Mouse (Mus musculus) v-Abl transformed pro-B cells (cell line): ENCODE measurements around the gene Cfap73.

ENCODE experiments used
- in situ Hi-C, 2 experiments: fragments of 400-800 bp; cut with MboI; formaldehyde crosslinking; loops; one replicate each; pipeline ENCODE4 v1.15.1; 2025; ENCODE audit not compliant: unreplicated experiment in 2 of 2

The Cfap73 gene

DNA sequence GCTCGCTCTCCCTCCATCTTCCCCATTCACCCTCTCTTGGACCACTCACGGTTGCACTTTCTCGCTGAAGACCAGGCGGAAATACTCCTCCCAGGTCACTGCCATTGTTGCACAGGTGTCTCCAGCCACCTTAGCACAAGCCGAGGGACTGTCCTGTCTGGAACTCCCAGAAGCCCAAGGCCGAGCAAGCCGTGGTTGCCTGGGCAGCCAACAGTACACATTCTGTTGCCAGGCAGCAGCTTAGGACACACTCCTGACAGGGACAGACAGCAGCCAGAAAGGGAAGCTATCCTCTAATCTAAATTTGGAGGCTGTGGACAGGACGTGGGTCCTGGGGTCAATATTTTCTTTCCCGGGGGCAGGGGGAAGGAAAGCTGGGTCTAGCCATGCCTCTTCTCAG lies at the start of gene Cfap73:
Gene Cfap73 (minus strand): TSS at position 105 of the 400 bp plus-strand sequence.
- in situ Hi-C loops = no loop called here

DNA sequence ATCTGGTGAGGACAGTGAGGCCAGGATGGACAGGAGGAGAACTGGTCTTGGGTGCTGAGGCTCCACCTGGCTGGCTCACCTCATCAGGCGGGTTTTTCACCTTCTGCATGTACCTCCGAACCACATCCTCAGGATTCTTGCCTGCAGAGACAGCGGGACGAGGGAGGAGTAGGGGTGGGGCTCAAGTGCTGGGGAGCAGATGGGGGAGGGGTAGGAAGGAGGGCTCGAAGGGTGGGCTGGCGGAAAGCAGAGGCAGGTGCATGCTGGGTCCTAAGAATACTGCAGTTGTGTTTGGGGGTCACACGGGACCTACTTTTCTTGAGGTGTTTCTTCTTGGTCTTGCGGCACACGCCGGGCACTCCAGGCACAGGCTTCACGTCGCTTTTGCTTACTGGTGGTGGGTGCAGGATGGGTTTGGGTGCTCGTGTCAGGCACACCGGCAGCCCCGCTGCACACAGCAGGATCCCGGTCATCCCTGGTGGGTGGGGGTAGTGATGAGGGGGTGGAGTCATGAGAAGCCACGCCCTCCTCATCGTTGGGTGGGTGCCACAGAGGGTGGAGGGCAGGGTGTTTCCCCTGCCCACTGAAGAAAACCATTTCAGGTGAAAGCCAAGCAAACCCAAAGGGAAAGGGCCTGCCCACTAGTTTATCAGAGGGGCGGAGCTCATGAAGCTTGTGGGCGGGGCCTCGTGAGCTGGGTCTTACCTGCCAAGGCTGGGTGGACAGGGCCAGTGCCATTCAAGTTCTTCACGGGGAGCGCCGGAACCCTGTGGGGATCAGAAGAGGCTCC lies 49.1 kb upstream of the Cfap73 start:
- in situ Hi-C loops = no loop called here

DNA sequence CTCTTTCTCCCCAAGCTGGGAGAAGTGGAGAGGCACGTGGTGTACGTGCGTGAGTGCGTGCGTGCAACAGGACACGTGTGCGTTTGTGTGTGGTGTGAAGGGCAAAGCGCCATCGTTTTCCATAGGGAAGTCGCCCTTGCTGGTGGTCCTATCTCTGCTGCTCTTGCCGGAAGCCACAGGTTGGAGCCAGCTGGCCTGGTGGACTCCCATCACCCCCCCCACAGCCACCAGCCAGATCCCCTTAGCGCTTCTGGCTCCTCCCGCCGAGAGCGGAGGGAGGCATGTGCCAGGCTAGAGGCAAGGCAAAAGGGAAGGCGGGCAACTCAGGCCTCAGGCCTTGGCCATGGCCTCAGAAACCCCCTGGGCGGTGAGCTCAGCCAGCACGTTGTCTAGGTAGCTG lies 46.9 kb upstream of the Cfap73 start:
- in situ Hi-C loops = no loop called here

DNA sequence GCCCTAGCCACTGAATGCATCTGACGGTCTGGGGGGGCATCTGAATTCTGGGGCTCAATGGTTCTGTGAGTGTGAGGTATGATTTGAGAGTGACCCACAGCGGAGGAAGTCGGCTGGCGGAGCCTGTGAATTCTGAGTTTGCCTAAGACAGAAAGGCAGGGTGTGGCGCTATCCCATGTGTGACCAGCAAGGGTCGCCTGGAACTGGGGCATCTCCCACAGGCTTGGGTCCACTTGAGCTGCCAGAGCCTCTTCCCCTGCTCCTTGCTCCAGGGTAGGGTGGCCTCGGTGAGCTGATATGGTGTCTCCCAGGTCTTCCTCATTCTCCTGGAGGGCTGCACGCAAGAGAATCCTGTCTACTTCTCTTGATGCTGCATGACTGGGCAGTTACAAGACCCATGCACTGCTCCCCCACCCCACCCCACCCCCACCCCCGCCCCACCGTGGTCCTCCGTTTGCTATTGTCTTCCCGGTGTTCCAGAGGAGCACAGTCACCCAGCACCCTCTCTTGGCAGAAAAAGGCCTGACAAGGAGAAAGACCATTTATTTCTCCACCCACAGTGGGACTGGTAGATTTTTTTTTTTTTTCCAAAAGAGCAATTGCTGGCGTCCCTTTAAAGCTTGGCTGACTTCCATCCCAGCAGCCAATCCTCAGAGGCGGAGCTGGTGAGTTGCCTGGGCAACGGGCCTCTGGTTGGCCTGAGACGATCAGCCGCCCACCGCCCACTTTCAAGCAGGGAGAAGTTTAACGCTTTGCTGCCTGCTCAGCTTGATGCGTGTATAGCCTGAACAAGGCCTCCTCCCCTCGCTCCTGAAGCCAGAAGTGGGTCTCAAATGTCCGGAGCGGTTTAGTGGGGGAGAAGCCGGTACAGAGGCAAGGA lies 45.9 kb upstream of the Cfap73 start:
- in situ Hi-C loops = loop anchor here (5.0 to 10.0 kb wide), 3 partner anchors 32 to 175 kb away; partner anchors contain the start of genes Dtx1 (in 2 of the 2) and Plbd2 (in 1 of the 2)

- in situ Hi-C loops = loop anchor here (5.0 to 10.0 kb wide), 3 partner anchors 35 to 173 kb away; partner anchors contain the start of genes Dtx1 (in 2 of the 2) and Plbd2 (in 1 of the 2)
Observed at GRCm38 (mm10) chr5:120677516-120677915, 43.5 kb upstream of the Cfap73 start.

GRCm38 (mm10) chr5:120674229-120675145 lies 40.5 kb upstream of the Cfap73 start:
- in situ Hi-C loops = loop anchor here (5.0 to 10.0 kb wide), 3 partner anchors 38 to 170 kb away; partner anchors contain the start of genes Dtx1 (in 2 of the 2) and Plbd2 (in 1 of the 2)

DNA sequence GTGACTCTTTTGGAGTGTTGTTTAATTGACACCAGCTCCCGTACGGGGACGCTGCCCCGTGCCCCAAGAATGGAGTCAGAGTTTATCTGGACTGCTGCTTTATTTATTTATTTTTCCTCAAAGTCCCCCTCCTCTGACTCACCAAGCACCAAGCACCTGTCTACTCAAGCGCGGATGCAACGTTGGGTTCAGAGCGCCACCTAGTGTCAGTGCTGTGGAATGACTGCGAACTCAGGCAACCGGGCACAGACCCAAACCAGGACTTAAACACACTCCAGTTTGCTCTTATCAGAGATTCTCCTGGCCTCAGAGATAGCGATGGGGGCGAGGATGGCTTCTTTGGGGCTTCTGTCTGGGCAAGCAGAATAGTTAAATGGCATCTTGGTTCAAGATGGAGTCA lies 39.6 kb upstream of the Cfap73 start:
- in situ Hi-C loops = loop anchor here in 1 of 2 experiments (10.0 kb wide), 1 partner anchor 169 kb away; the partner anchor contains the start of gene Plbd2

DNA sequence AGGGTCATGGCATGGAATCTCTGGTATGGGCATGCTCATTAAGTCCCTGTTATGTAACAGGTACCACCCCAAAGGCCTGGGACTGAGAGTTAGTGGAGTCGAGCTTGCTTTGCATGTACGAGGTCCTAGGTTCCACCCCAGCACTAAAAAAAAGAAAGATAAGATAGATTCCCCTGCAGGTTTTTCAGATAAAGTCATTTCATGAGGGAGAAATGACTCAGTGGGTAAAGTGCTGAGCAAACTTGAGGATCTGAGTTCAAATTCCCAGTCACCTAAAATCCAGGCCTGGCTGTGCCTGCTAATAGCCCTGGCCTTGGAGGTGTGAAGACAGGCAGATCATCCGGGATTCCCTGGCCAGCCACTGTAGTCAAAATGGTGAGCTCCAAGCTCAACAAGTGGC lies 37.8 kb upstream of the Cfap73 start:
- in situ Hi-C loops = loop anchor here in 1 of 2 experiments (10.0 kb wide), 1 partner anchor 167 kb away; the partner anchor contains the start of gene Plbd2

- in situ Hi-C loops = loop anchor here in 1 of 2 experiments (10.0 kb wide), 1 partner anchor 165 kb away; the partner anchor contains the start of gene Plbd2
Observed at GRCm38 (mm10) chr5:120670132-120670531, 36.1 kb upstream of the Cfap73 start.

DNA sequence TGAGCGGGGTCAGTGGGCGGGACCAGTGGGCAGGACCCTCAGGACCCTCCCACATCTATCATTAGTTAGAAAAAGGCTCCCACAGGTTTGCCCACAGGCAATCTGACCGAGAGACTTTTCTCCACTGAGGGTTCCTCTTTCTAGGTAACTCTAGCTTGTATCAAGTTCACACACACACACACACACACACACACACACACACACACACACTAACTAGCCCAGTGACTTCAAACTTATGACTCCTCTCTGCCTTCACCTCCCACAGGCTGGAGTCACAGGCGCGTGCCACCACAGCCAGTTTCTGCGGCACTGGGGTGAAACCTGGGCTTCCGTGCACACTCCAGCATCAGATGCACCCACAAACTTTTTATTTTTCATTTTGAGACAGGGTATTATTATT lies 34.7 kb upstream of the Cfap73 start:
- in situ Hi-C loops = no loop called here

- in situ Hi-C loops = no loop called here
Observed at GRCm38 (mm10) chr5:120664888-120665287, 30.9 kb upstream of the Cfap73 start.

- in situ Hi-C loops = no loop called here
Observed at GRCm38 (mm10) chr5:120660816-120661215, 26.8 kb upstream of the Cfap73 start.

GRCm38 (mm10) chr5:120656281-120656751 lies 22.3 kb upstream of the Cfap73 start:
- in situ Hi-C loops = no loop called here

- in situ Hi-C loops = no loop called here
Observed at GRCm38 (mm10) chr5:120653873-120654272, 19.8 kb upstream of the Cfap73 start.

GRCm38 (mm10) chr5:120652915-120653701 lies 19.1 kb upstream of the Cfap73 start:
- in situ Hi-C loops = no loop called here

- in situ Hi-C loops = no loop called here
Observed at GRCm38 (mm10) chr5:120651230-120651629, 17.2 kb upstream of the Cfap73 start.

DNA sequence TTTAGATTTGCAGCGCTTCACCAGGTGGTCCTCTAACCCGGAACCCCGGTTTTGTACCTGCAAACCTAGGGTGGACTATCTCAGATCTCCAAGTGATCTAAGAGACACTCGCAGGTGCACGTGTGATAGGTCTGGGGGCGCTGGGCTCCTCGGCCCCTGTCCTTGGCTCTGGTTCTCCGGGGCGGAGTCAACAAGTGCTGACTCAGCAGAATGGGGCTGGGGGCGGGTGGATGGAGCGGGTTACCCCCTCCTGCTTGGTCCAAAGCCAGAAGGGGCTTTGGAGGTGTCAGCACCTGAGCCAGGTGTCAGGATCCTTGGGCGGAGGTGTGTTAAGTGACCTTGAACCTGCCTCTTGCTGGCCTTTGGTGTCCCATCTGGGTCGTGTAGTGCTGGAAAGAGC lies 15.9 kb upstream of the Cfap73 start:
- in situ Hi-C loops = no loop called here

DNA sequence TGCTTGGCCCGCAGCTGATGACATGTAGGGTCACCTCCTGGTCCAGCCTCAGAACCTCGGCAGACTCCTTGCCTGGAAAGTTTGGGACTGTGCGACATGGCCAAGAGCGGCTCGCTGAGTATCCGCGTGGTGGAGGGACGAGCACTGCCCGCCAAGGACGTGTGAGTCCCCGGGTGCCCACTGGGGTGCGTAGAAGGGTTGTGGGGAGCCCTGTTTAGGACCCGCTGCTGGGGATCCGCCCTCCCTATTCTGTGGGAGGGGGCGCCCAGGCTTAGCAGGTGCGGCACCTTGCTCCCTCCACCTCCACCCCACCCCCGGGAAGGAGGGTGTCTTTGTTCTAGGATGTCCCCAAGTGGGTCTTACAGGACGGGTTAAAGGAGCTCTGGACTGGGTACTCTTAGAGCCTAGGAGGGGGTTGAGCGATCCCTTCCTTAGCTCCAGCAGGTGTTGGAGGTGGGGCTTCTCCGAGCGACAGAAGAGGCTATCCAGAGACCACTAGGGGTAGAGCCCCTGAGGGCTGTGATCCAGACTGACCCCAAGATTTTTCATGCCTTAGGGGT lies 15.4 kb upstream of the Cfap73 start:
- in situ Hi-C loops = no loop called here
